Mouse (Mus musculus): Measurements from ENCODE around the gene Phka1.

DNA sequence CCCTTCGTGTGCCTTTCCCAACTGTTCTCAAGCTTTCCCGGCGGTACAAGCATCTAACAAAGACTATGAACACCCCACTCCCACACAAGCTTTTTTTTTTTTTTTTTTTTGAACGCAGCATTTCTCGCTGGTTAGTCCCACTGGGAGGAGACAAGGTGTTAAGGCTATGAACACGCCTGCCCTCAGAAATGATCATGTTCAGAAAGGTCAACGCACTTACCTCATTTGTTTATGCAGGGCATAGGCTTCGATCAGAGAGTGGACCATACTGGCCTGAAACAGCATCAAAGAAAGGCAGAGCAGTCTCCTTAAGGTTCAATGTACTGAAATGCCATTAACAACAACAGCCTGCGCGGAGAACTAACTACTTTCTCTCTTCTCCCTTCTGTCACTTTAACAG is 139.9 kb downstream of the Phka1 start:
- no peak for TF ChIP-seq CTCF (IDR thresholded peaks at IDR 0.05; ENCODE audit: control insufficient read depth, insufficient read depth, insufficient read length)
- TF ChIP-seq MAX (IDR thresholded peaks at IDR 0.05) = no peak
- TF ChIP-seq MYOD1 (IDR thresholded peaks at IDR 0.05; ENCODE audit: control insufficient read depth, insufficient read length, low read depth) = no peak
- no peak for TF ChIP-seq MYOG (IDR thresholded peaks at IDR 0.05; ENCODE audit: control insufficient read depth, extremely low read depth, insufficient read length)
